Mouse (Mus musculus) ES-Bruce4 (cell line): ENCODE data around the gene Pld1. TPM values are rescaled to one million over a fixed set of nuclear protein-coding genes. Genes with fewer than 3 reads are reported as not detected.

ENCODE experiments used
- H3K27ac ChIP-seq: 2 replicates; pipeline ENCODE4 v1.5.1; 2012; ENCODE audit warnings: low read length, inconsistent platforms; ENCODE audit not compliant: insufficient read depth
- H3K27me3 ChIP-seq: 2 replicates; pipeline ENCODE4 v1.6.1; 2012; ENCODE audit warnings: mild to moderate bottlenecking, low read length, inconsistent platforms; ENCODE audit not compliant: control insufficient read depth, poor library complexity, insufficient read depth, severe bottlenecking
- H3K36me3 ChIP-seq: 2 replicates; pipeline ENCODE4 v1.6.1; 2012; ENCODE audit warnings: inconsistent platforms, mild to moderate bottlenecking, low read length, moderate library complexity; ENCODE audit not compliant: control insufficient read depth, poor library complexity, insufficient read depth, severe bottlenecking
- H3K4me1 ChIP-seq: one replicate; pipeline ENCODE4 v1.8.1; 2011; ENCODE audit warnings: low read length; ENCODE audit not compliant: control insufficient read depth, insufficient read depth
- H3K4me3 ChIP-seq: 2 replicates; pipeline ENCODE4 v1.5.1; 2011; ENCODE audit warnings: low read depth, mild to moderate bottlenecking, low read length
- H3K9ac ChIP-seq: 2 replicates; pipeline ENCODE4 v1.6.1; 2012; ENCODE audit warnings: low read depth, mild to moderate bottlenecking, inconsistent platforms; ENCODE audit not compliant: poor library complexity, severe bottlenecking
- H3K9me3 ChIP-seq: replicated peaks from 2 replicates; pipeline ENCODE4 v1.6.1; 2012; ENCODE audit warnings: mild to moderate bottlenecking, low read length, inconsistent platforms; ENCODE audit not compliant: control insufficient read depth, poor library complexity, insufficient read depth, severe bottlenecking
- CTCF ChIP-seq: IDR thresholded peaks from one replicate; pipeline ENCODE4 v1.8.1; 2011; ENCODE audit warnings: low read depth, low read length
- EP300 ChIP-seq: IDR thresholded peaks from 2 replicates; pipeline ENCODE4 v1.6.1; 2011; ENCODE audit warnings: low read depth, low read length; ENCODE audit not compliant: insufficient read depth
- POLR2A ChIP-seq: IDR thresholded peaks from one replicate; pipeline ENCODE4 v1.8.1; 2011; ENCODE audit warnings: low read length; ENCODE audit not compliant: insufficient read depth
- polyA plus RNA-seq: library from polyadenylated mRNA; stranded (reverse); fragments of >200 nt; gene quantifications from 2 replicates; pipeline ENCODE4 v1.2.4, GENCODE M21; 2011; ENCODE audit warnings: low read depth; ENCODE audit not compliant: missing spikeins, insufficient read depth, insufficient read length

The Pld1 gene
- polyA plus RNA-seq, 1 experiment, result 5.8 TPM

GRCm38 (mm10) chr3:27904659-27905330, 33.7 kb upstream of the Pld1 start:
- no peak for TF ChIP-seq POLR2A
- no peak for TF ChIP-seq CTCF
- TF ChIP-seq EP300, result no peak
- Histone ChIP-seq H3K36me3 (no peaks in the 10 kb centered on the region), H3K9me3 (no peaks in the 10 kb centered on the region), H3K27ac (no peak overlapping the region), H3K4me3 (no peak overlapping the region), H3K27me3 (no peaks in the 10 kb centered on the region), H3K9ac (no peak overlapping the region), H3K4me1 (no peaks in the 10 kb centered on the region)

GRCm38 (mm10) chr3:27906647-27907209, 31.8 kb upstream of the Pld1 start:
- no peak overlapping the region for H3K9ac ChIP-seq
- TF ChIP-seq CTCF (no peak), EP300 (no peak), POLR2A (no peak)
- H3K4me3 ChIP-seq, result no peak overlapping the region
- no peaks in the 10 kb centered on the region for H3K4me1 ChIP-seq
- H3K27ac ChIP-seq, result no peak overlapping the region
- no peaks in the 10 kb centered on the region for H3K36me3 ChIP-seq
- H3K9me3 ChIP-seq, result no peaks in the 10 kb centered on the region
- no peaks in the 10 kb centered on the region for H3K27me3 ChIP-seq

DNA sequence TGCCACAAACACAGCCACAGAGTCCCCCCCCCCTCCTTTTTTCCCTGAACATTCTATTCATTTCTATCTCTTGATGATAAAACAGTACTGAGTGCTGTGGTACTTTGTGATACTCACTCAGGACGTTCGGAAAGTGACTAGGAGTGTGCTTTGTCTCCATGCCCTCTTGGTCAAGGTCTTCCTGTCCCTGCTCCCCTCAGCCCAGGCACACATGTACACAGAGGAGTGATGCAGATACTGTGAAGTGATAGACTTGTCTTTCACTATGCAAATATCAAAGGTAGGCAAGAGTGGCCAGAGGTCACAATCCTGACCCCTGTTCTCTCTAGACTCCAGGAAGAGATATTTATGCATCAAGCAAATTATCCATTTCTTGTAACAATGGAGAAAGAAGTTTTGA, 31.2 kb upstream of the Pld1 start:
- no peaks in the 10 kb centered on the region for H3K36me3 ChIP-seq
- H3K9ac ChIP-seq, result no peak overlapping the region
- TF ChIP-seq CTCF, result no peak
- no peak for TF ChIP-seq POLR2A
- TF ChIP-seq EP300, result no peak
- H3K9me3 ChIP-seq, result no peaks in the 10 kb centered on the region
- H3K27me3 ChIP-seq, result no peaks in the 10 kb centered on the region
- no peak overlapping the region for H3K27ac ChIP-seq
- H3K4me3 ChIP-seq, result no peak overlapping the region
- H3K4me1 ChIP-seq, result no peaks in the 10 kb centered on the region

- H3K27me3 ChIP-seq, result no peaks in the 10 kb centered on the region
- no peaks in the 10 kb centered on the region for H3K36me3 ChIP-seq
- no peaks in the 10 kb centered on the region for H3K4me1 ChIP-seq
- no peak overlapping the region for H3K9ac ChIP-seq
- H3K9me3 ChIP-seq, result no peaks in the 10 kb centered on the region
- no peak overlapping the region for H3K4me3 ChIP-seq
- no peak overlapping the region for H3K27ac ChIP-seq
- TF ChIP-seq CTCF (no peak), POLR2A (no peak), EP300 (no peak)
Observed at GRCm38 (mm10) chr3:27908316-27908715, 30.2 kb upstream of the Pld1 start.

- no peaks in the 10 kb centered on the region for H3K36me3 ChIP-seq
- no peaks in the 10 kb centered on the region for H3K9me3 ChIP-seq
- no peaks in the 10 kb centered on the region for H3K4me1 ChIP-seq
- no peak overlapping the region for H3K4me3 ChIP-seq
- no peaks in the 10 kb centered on the region for H3K27me3 ChIP-seq
- no peak overlapping the region for H3K9ac ChIP-seq
- TF ChIP-seq EP300, result no peak
- TF ChIP-seq CTCF, result no peak
- TF ChIP-seq POLR2A, result no peak
- no peak overlapping the region for H3K27ac ChIP-seq
Observed at GRCm38 (mm10) chr3:27909016-27909415, 29.5 kb upstream of the Pld1 start.

DNA sequence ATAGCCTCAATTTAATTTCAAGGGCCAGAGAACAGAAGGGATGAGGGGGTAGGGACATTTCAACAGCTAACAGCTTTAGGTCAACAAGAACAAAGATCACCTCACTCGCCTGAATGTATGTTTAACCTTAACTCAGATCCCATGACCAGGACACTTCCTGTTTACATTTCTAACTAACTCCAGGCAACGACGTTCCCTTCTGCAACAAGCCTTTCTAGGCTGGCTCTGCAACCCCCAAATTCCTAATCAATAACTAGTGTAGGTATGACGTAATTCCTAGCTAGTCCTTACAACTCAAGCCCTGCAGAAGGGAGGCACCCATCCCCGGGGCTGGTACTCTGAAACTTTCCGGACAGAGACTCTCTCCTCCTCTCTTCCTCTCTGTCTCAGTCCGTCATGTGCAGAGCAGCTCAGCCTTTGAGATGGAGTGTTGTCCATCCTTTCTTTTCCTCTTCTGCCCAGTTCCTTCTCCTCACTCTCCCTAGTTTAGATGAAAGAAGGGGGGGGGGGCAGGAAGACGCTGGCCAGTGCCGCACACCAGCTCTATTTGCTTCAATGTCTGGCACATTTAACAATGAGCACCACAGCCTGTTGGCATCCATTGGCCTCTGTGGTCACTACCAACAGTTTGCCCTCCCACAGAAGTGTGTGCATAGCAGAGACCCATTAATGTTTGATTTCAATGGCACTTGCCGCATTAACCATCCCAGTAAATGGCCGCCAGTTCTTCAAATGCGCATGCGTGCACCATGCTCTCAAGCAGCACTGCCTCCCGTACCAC, 19.6 kb upstream of the Pld1 start:
- Histone ChIP-seq H3K27me3 (no peaks in the 10 kb centered on the region), H3K36me3 (no peaks in the 10 kb centered on the region), H3K9ac (no peak overlapping the region), H3K27ac (no peak overlapping the region), H3K4me1 (no peaks in the 10 kb centered on the region), H3K9me3 (peaks cover 5% of the 10 kb centered on the region), H3K4me3 (no peak overlapping the region)
- TF ChIP-seq EP300 (no peak), CTCF (no peak), POLR2A (no peak)
